Mouse (Mus musculus) E14TG2a.4 (cell line): ENCODE measurements at regions not wholly inside any gene's neighbourhood (a gene's known extent, or its start where the extent isn't known, plus 50 kb on each side); places are given as distances from the start of the nearest gene placed in this dataset.

Experiments used
- CTCF ChIP-seq: conservative IDR thresholded peaks from 2 replicates; pipeline ENCODE4 v1.5.1; 2014; ENCODE audit warnings: low read length
- POU5F1 ChIP-seq: IDR thresholded peaks from 2 replicates; pipeline ENCODE4 v1.6.1; 2014; ENCODE audit warnings: low read length, borderline replicate concordance

DNA sequence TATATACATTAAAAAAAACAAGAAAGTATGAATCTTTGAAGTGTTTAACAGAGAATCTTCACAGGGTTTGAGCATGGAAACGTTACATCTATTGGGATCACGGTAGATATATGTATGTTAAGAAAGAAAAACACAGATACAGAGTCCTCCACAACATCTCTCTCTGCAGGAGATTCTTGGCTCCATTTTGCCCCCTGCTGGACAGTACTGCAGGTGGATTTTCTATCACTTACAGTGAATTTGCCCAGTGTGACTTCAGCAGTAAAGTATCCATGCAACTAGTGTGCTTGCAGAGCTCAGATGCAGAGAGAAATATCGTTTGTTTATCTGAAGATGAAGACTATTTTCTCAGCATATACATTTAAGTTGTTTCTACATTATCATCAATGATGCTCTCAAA lies 1071.5 kb downstream of the Adam6a start:
- 0 out of 2 replicates have a peak, but pooled peaks have one; percentile 18 for TF ChIP-seq CTCF
- TF ChIP-seq POU5F1 = no peak
